Mouse (Mus musculus) lung, postnatal 0 days (tissue): ENCODE data around the gene Eef1a2. TPM values are rescaled to one million over a fixed set of nuclear protein-coding genes. Genes with fewer than 3 reads are reported as not detected.

ENCODE experiments used
- ATAC-seq: fragments of 200-750 bp; cut with Nextera tagmentation; 2 replicates; pipeline ENCODE4 v1.8.0; 2017; ENCODE audit warnings: moderate library complexity
- DNase-seq: peaks from one replicate; pipeline ENCODE4 v3.0.0-alpha.2; 2016; ENCODE audit warnings: low spot score
- H3K27ac ChIP-seq: fragments of 300-500 bp; sonication (generic); 2 replicates; pipeline ENCODE4 v1.5.1; 2014; ENCODE audit warnings: antibody characterized with exemption, mild to moderate bottlenecking, low read length, mixed read lengths
- H3K27me3 ChIP-seq: fragments of 300-500 bp; sonication (generic); replicated peaks from 2 replicates; pipeline ENCODE4 v1.6.1; 2014; ENCODE audit warnings: low read length, mixed read lengths; ENCODE audit not compliant: insufficient read depth
- H3K36me3 ChIP-seq: fragments of 300-500 bp; sonication (generic); 2 replicates; pipeline ENCODE4 v1.6.1; 2014; ENCODE audit warnings: low read length, mixed read lengths; ENCODE audit not compliant: insufficient read depth
- H3K4me1 ChIP-seq: fragments of 300-500 bp; sonication (generic); 2 replicates; pipeline ENCODE4 v1.6.1; 2014; ENCODE audit warnings: antibody characterized with exemption, low read depth, low read length, mixed read lengths; ENCODE audit not compliant: insufficient read depth
- H3K4me2 ChIP-seq: fragments of 300-500 bp; sonication (generic); replicated peaks from 2 replicates; pipeline ENCODE4 v1.6.1; 2014; ENCODE audit warnings: low read depth, mild to moderate bottlenecking, low read length, moderate library complexity, mixed read lengths
- H3K4me3 ChIP-seq: fragments of 300-500 bp; sonication (generic); 2 replicates; pipeline ENCODE4 v1.5.1; 2014; ENCODE audit warnings: low read depth, low read length
- H3K9ac ChIP-seq: fragments of 300-500 bp; sonication (generic); replicated peaks from 2 replicates; pipeline ENCODE4 v1.6.1; 2014; ENCODE audit warnings: low read depth, mild to moderate bottlenecking
- H3K9me3 ChIP-seq: fragments of 300-500 bp; sonication (generic); 2 replicates; pipeline ENCODE4 v1.6.1; 2016; ENCODE audit warnings: low read length, mixed read lengths
- CTCF ChIP-seq: IDR thresholded peaks from 2 replicates; pipeline ENCODE4 v1.5.1; 2016; ENCODE audit warnings: antibody characterized with exemption, mild to moderate bottlenecking
- EP300 ChIP-seq: IDR thresholded peaks from 2 replicates; pipeline ENCODE4 v1.6.1; 2016; ENCODE audit warnings: antibody characterized with exemption, mild to moderate bottlenecking, control low read depth
- WGBS: fragments of 180-500 bp; shearing (Covaris S2); extraction: QIAGEN DNeasy Blood & Tissue Kit; methylation state at CpG from one replicate; pipeline ENCODE4 v1.1.7; 2014; 5-methylcytosine and 5-hydroxymethylcytosine counted together
- polyA plus RNA-seq: library from polyadenylated mRNA; unstranded; fragments of >200 nt; fragmentation: Nextera tagmentation; extraction: Ambion mirVana; gene quantifications from 2 replicates; pipeline ENCODE4 v1.2.1, GENCODE M21; 2015

Gene Eef1a2
- polyA plus RNA-seq, 1 experiment from 2014 or later = 0.14 TPM

- 83% methylated on average over 4 of the region's 4 CpGs for WGBS
- ATAC-seq (no peak), DNase-seq (no peak)
- Histone ChIP-seq H3K27me3 (no peaks in the 10 kb centered on the region), H3K27ac (no peak overlapping the region), H3K4me3 (no peak overlapping the region), H3K4me1 (no peaks in the 10 kb centered on the region), H3K9me3 (no peaks in the 10 kb centered on the region), H3K4me2 (no peak overlapping the region), H3K9ac (no peak overlapping the region), H3K36me3 (no peaks in the 10 kb centered on the region)
- TF ChIP-seq EP300 (no peak), CTCF (no peak)
Measured at GRCm38 (mm10) chr2:181120922-181121449, 35.8 kb downstream of the Eef1a2 start.

GRCm38 (mm10) chr2:181119952-181120351 lies 36.9 kb downstream of the Eef1a2 start:
- no peak for TF ChIP-seq EP300
- TF ChIP-seq CTCF = no peak
- H3K4me3 ChIP-seq = no peak overlapping the region

GRCm38 (mm10) chr2:181116436-181116835 lies 40.4 kb downstream of the Eef1a2 start:
- TF ChIP-seq EP300 = no peak
- no peak for TF ChIP-seq CTCF
- Histone ChIP-seq H3K36me3 (no peaks in the 10 kb centered on the region), H3K27ac (no peak overlapping the region), H3K4me3 (no peak overlapping the region), H3K27me3 (no peaks in the 10 kb centered on the region), H3K4me2 (no peak overlapping the region), H3K4me1 (no peaks in the 10 kb centered on the region), H3K9me3 (no peaks in the 10 kb centered on the region), H3K9ac (no peak overlapping the region)
- ATAC-seq (no peak), DNase-seq (no peak)
- WGBS = 78% methylated on average over 5 of the region's 5 CpGs

More at GRCm38 (mm10) chr2:181119952-181120351, 36.9 kb downstream of the Eef1a2 start:
- Histone ChIP-seq H3K36me3 (no peaks in the 10 kb centered on the region), H3K4me1 (no peaks in the 10 kb centered on the region), H3K4me2 (no peak overlapping the region), H3K27me3 (no peaks in the 10 kb centered on the region), H3K27ac (no peak overlapping the region), H3K9me3 (no peaks in the 10 kb centered on the region), H3K9ac (no peak overlapping the region)
- ATAC-seq (no peak), DNase-seq (no peak)
- 18% methylated on average over 10 of the region's 10 CpGs for WGBS

GRCm38 (mm10) chr2:181115367-181115766 lies 41.4 kb downstream of the Eef1a2 start:
- no peak overlapping the region for H3K4me2 ChIP-seq
- H3K9me3 ChIP-seq = no peaks in the 10 kb centered on the region
- H3K4me3 ChIP-seq = no peak overlapping the region
- no peaks in the 10 kb centered on the region for H3K4me1 ChIP-seq
- TF ChIP-seq EP300 (no peak), CTCF (no peak)
- no peak for DNase-seq
- no peak overlapping the region for H3K9ac ChIP-seq
- no peak overlapping the region for H3K27ac ChIP-seq
- ATAC-seq = no peak
- 64% methylated on average over 3 of the region's 3 CpGs for WGBS
- H3K27me3 ChIP-seq = no peaks in the 10 kb centered on the region
- H3K36me3 ChIP-seq = no peaks in the 10 kb centered on the region

GRCm38 (mm10) chr2:181113762-181114361 lies 43.0 kb downstream of the Eef1a2 start:
- no peak overlapping the region for H3K4me2 ChIP-seq
- H3K9me3 ChIP-seq = no peaks in the 10 kb centered on the region
- ATAC-seq (no peak), DNase-seq (no peak)
- H3K4me3 ChIP-seq = no peak overlapping the region
- H3K27ac ChIP-seq = no peak overlapping the region
- H3K4me1 ChIP-seq = no peaks in the 10 kb centered on the region
- TF ChIP-seq CTCF (no peak), EP300 (no peak)
- 59% methylated on average over 8 of the region's 8 CpGs for WGBS
- no peaks in the 10 kb centered on the region for H3K27me3 ChIP-seq
- no peaks in the 10 kb centered on the region for H3K36me3 ChIP-seq
- no peak overlapping the region for H3K9ac ChIP-seq

GRCm38 (mm10) chr2:181111665-181112064 lies 45.1 kb downstream of the Eef1a2 start:
- Histone ChIP-seq H3K9ac (no peak overlapping the region), H3K4me1 (no peaks in the 10 kb centered on the region), H3K4me2 (no peak overlapping the region), H3K27me3 (no peaks in the 10 kb centered on the region), H3K36me3 (no peaks in the 10 kb centered on the region), H3K9me3 (no peaks in the 10 kb centered on the region), H3K27ac (no peak overlapping the region), H3K4me3 (no peak overlapping the region)
- WGBS = 100% methylated on average over 1 of the region's 1 CpGs
- no peak for TF ChIP-seq CTCF
- no peak for TF ChIP-seq EP300
- ATAC-seq (no peak), DNase-seq (no peak)

- ATAC-seq (no peak), DNase-seq (no peak)
- no peaks in the 10 kb centered on the region for H3K27me3 ChIP-seq
- no peaks in the 10 kb centered on the region for H3K4me1 ChIP-seq
- no peaks in the 10 kb centered on the region for H3K9me3 ChIP-seq
- H3K9ac ChIP-seq = no peak overlapping the region
- 66% methylated on average over 2 of the region's 2 CpGs for WGBS
- no peak overlapping the region for H3K27ac ChIP-seq
- H3K4me3 ChIP-seq = no peak overlapping the region
- TF ChIP-seq CTCF = no peak
- TF ChIP-seq EP300 = no peak
- no peaks in the 10 kb centered on the region for H3K36me3 ChIP-seq
- no peak overlapping the region for H3K4me2 ChIP-seq
Measured at GRCm38 (mm10) chr2:181104111-181104510, 52.7 kb downstream of the Eef1a2 start.
